Mouse (Mus musculus) retina, embryonic 14.5 days (tissue): Measurements from ENCODE around the gene Ifit3.
A peak's percentile ranks its signal among the peaks of the same experiment; 100 is the strongest.
"Not testable (repeated sequence)": the region's sequence is repeated elsewhere in the genome, so short reads cannot be mapped to it uniquely, and the experiment has no call there.

Source experiments
- DNase-seq: peaks from one replicate; pipeline ENCODE4 v3.0.0-alpha.2; 2015; ENCODE audit warnings: low spot score

Gene Ifit3

DNA sequence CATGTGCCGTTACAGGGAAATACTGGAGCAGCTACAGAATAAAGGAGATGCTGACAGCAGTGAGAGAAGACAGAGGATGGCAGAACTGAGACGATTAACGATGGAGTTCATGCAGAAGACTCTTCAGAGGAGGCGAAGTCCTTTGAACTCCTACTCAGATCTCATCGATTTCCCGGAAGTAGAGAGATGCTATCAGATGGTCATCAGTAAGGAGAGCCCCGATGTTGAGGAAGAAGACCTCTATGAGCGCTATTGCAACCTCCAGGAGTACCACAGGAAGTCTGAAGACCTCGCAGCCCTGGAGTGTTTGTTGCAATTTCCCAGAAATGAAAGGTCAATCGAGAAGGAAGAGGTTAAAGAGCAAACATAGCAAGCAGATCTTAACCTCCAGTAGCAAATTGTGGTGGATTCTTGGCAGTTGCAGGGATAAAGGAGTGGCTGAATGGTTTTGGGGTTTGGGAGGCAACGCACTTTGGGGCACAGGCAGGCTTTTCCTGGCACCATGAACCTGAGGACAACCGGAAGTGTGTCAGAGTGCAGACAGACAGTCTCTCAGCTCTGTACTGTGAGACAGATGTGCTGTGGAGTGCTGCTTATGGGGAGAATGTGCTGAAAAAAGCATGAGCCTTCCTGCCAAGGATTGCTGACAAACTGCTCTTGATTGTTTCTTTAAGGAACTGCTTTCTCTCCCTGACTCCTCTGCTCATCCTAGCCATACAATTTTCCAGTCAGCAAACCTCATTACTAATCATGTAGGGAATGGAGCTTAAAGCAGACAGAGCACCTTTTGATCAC, 4.8 kb downstream of the Ifit3 start:
- not testable (repeated sequence) for DNase-seq

DNA sequence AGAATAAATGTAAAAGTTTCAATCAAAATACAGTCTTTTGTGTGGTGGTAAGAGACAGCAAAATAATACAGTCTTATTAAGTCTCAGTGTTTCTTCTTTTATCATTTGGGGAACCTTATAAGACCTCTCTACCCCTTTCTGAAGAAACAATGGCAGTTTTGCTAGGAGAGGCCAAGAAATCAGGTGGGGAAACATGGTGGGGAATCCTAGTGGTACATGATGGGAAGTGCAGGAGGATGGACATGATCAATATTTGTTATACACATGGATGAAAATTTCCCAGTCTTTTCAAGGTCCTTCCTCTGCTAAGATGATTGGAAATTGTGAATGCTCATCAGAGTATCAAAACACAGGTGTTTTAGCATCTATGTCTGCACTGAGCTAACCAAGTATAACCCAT, 5.6 kb downstream of the Ifit3 start:
- DNase-seq = no peak

DNA sequence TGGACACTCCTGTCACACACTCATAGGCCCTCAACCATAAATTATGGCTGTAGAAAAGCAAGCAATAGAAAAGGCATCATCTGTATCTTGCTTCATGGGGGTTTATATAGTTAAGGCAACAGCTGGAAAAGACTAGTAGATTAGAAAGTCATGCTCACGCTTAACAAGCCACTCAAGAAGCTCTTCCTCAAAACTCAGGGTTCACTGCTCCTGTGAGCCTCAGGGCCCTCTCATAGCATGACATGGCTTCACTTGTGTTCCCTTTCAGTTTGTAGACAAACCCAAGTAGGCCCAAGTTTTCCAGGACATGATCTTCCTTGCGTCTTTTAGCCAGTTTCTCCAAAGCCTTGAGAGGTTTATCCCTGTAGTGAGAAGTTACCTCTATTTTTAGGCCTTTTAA, 10.1 kb downstream of the Ifit3 start:
- no peak for DNase-seq

DNA sequence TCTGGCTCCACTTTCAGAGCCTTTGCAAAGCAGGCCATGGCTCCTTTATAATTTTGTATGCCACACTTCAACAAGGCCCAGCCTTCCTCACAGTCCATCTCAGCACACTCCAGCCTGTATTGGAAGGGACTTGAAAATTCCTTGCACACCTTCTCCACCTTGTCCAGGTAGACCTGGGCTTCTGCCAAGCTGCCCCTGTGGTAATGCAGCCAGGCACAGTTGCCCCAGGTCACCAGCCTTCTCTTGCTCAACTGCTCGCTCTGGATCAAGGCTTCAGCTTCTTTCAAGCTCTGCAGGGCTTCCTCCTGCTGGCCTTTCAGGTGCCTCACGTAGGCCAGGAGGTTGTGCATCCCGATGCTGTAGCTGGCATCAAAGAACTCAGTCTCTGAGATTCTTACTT, 11.2 kb downstream of the Ifit3 start:
- DNase-seq = not testable (repeated sequence)

DNA sequence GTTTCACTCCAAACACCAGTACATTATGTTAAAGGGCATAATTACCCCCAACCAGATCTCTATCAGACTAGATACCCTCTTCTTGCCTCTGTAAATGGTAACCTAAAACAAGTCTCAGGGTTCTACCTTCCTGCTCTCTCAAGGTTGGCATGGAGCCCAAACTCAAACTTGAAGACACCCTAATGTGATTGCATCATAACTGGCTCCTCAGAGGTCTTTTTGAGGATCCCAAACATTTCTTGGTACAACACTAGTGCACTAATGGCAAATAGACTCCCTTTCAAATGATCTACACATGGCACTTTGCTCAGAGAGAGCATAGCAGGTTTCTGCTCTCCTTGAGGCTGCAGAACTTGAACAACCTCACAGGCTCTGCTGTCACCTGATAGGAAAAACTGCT, 13.5 kb downstream of the Ifit3 start:
- no peak for DNase-seq

DNA sequence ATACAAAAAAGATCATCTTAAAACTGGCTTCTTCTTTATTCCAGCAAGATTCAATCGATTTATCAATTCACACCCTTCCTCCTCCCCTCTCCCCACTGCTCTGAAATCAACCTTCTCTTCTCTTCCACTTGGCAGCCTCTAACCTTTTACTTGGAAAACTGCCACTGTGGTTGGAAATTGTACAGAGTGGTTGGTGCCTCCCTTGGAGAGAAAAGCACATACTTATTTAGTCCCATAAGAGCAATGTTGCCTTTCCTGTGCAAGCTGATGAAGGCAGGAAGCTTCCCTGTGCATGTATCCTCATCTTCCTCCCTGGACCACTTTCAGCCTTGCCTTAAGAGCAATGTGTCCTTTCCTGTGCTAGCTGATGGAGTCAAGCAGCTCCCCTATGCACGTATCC, 15.0 kb downstream of the Ifit3 start:
- DNase-seq = no peak

DNA sequence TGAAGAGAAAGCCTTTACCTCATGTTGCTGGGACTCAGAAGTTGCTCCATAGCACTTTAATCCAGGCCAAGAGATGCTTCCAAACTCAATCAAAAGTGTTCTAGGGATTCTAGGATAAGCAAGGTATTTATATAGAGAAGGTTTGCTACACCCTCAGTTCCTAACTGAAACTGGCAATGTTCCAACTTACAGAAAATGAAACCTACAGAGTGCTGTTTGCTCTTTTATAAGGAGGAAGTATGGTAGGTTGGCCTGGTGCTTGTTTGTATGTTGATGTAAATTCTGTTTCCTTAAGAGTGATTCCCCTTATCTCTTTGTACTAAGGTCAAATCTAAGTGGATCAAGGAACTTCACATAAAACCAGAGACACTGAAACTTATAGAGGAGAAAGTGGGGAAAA, 15.9 kb downstream of the Ifit3 start:
- DNase-seq = not testable (repeated sequence)

DNA sequence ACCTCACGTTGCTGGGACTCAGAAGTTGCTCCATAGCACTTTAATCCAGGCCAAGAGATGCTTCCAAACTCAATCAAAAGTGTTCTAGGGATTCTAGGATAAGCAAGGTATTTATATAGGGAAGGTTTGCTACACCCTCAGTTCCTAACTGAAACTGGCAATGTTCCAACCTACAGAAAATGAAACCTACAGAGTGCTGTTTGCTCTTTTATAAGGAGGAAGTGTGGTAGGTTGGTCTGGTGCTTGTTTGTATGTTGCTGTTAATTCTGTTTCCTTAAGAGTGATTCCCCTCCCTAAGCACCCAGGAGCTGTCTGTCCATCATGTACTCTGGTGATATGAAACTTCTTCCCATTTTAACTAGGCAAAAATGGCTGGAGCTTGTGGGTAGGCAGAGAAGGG, 18.6 kb downstream of the Ifit3 start, which contains the start of gene Ifit1bl1:
Gene Ifit1bl1 (minus strand): TSS at position 69 of the 400 bp plus-strand sequence.
- DNase-seq = not testable (repeated sequence)

DNA sequence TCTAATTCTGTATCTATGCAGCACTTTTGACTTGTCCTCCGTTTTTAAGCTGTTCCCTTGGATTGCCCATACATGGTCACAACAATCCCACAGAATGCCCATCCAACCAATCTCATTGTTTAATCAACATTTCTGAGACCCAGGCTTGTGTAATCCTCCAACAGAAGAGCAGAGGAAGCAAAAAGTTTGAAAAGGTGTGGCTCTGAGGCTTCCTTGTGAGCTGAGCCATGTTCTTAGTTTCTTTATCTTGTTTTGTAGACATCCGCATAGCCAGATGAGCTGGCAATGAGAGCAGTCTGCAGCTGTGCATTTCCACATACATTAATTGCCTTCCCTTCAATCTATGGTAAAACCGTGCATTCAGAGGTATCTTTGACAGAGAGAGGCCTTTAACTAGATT, 22.1 kb downstream of the Ifit3 start:
- no peak for DNase-seq

DNA sequence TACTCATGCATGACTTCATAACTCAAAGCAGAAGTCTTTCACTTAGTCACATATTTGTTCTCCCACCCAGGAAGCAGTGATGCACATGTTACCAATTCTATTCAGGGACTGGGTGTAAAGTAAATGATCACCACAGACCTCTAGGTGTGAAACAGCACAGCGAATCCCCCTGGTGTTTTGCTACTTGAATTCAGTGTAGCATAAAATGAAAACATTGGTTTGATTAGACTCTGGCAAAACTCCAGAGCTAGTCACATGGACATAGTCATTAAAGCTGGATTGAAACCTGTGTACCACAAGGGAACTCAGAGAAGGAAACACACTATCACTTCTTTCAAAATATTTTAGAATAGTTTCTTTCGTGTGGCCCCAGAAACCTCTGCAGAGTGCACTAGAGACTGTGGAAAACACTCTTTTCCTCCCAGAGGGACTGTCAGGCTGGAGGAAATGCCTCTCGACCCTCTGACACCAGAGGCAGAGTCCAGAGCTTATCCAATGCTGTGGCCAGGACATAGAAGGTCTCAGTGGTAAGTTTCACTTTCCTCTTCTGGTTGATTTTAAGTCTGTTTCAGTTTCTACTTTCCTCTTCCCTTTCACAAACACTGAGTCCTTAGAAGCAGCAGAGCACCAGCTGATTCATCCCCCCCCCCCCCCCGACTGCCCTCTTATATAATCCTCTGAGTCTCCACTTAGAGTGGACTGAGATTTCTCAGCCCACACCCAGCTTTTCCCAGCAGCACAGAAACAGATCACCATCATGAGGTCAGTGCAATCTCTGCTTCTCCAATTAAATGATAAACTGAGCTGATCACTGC, 24.1 kb downstream of the Ifit3 start, which contains the start of gene Ifit3b:
Gene Ifit3b (plus strand): TSS at position 734 of the 815 bp plus-strand sequence.
- not testable (repeated sequence) for DNase-seq

DNA sequence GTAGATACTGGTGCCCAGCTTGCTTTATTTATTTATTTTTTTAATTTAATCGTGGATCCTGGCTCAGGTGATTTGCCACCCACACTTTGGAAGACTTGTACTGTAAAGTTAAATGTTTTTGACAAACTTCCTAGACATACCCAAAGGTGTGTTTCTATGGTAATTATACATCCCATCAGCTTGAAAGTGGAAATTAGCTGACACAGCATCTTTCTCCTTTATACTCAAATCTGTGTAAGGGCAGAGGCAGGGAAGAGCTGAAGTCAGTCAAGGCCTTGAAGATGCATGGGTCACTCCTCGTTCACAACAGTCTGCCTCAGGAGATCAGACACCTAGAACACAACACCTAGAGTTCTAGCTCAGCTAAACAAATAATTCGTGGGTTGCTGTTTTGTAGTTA, 26.8 kb downstream of the Ifit3 start:
- not testable (repeated sequence) for DNase-seq

DNA sequence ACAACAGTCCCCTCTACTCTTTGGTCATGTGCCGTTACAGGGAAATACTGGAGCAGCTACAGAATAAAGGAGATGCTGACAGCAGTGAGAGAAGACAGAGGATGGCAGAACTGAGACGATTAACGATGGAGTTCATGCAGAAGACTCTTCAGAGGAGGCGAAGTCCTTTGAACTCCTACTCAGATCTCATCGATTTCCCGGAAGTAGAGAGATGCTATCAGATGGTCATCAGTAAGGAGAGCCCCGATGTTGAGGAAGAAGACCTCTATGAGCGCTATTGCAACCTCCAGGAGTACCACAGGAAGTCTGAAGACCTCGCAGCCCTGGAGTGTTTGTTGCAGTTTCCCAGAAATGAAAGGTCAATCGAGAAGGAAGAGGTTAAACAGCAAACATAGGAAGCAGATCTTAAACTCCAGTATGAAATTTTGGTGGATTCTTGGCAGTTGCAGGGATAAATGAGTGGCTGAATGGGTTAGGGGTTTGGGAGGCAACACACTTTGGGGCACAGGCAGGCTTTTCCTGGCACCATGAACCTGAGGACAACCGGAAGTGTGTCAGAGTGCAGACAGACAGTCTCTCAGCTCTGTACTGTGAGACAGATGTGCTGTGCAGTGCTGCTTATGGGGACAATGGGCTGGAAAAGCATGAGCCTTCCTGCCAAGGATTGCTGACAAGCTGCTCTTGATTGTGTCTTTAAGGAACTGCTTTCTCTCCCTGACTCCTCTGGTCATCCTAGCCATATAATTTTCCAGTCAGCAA, 29.1 kb downstream of the Ifit3 start:
- not testable (repeated sequence) for DNase-seq

DNA sequence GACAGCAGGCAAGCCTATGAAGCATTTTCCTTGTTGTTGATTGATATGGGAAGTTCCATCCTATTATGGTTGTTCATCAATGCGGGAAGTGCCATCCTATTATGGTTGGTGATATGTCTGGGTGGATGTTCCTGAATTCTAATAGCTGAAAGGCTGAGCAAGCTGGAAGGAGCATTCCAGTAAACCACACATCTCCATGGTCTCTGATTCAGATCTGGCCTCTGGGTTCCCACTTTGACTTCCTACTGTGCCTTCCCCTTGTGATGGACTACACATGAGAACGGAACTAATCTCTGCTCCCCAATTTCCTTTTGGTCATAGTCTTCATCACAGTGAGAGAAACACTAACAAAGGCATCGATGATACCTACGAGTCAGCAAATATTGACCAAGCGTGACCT, 37.5 kb downstream of the Ifit3 start:
- no peak for DNase-seq

DNA sequence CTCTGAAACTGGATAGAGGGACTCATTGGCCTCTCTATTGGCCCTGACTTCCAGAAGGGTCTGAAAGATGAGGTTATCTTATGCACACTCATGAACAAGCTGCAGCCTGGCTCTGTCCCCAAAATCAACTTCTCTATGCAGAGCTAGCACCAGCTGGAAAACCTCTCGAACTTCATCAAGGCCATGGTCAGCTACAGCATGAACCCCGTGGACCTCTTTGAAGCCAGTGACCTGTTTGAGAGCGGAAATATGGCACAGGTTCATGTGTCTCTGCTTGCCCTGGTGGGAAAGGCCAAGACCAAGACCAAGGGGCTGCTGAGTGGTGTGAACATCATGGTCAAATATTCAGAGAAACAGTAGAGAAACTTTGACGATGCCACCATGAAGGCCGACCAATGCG, 40.5 kb downstream of the Ifit3 start:
- no peak for DNase-seq

DNA sequence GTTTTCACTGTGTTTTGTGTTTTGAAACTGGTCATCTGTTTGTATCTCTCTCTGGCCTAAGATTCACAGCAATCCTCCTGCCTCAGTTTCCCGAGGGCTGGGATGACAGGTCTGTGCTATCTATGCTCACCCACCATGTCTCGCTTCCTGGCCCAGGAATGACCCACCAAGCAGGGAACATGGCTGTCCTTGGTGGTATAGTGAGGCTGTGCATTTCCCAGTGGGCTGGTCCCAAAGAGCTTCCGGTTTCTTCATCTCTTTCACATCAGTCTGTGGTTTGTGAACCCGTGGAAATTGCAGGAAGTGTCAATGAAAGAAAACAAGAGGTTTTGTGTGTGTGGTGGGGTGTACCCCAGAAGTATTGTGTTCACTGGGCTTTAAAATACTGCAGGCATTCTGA, 41.3 kb downstream of the Ifit3 start:
- no peak for DNase-seq

DNA sequence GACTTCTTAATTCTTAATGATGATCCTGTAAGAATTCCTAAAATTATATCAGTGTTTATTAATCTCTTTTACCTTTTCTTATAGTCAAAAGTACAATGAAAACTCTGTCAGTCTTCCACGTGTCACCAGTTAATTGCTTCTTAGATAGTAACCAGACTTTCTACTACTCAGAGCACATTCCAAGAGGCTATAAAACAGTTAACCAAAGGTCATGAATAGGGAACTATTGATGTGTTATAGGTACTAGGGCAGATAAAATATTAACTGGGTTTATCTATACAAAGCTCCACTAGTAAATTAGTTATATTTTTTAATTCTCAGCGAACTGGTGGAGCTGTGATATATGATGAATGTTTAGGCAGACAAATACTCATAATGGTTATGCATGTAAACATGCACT, 44.2 kb downstream of the Ifit3 start:
- no peak for DNase-seq

DNA sequence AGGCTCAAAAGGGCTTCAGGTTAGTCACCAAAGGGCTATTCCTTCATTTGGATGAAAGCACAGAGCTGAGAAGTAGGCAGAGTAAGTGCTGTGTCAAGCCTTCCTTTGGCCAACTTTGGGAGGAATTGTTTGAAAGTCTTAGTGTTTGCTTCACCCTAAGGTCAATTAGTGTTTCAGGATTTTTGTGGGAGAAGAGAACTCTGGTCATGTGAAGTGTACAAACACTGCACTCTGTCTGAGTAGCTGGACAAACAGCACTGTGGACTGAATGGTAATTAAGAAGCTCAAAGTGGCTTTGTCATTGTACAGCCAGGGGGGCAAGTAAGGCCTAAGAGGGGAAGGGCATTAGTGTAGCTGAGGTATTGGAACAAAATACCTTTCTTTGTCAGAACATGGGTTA, 48.2 kb downstream of the Ifit3 start:
- no peak for DNase-seq

DNA sequence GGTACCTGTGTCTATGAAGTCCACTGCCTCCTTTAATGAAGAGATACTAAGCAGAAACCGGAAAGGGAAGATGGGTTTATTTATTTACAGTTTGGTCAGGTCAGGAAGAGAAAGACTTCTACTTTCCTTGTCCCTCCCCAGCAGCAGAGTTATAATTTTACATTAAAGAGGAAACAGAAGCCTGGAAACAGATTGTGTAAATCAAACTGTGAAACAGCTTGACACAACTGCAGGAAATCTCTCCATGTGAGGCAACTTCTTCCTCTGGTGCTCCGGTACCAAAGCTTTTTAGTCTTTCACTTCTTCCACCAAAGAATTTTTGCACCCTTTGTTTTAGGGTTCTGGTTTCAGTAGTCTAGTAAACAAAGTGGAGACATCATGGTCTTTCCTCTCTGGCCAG, 50.2 kb downstream of the Ifit3 start:
- DNase-seq = no peak

DNA sequence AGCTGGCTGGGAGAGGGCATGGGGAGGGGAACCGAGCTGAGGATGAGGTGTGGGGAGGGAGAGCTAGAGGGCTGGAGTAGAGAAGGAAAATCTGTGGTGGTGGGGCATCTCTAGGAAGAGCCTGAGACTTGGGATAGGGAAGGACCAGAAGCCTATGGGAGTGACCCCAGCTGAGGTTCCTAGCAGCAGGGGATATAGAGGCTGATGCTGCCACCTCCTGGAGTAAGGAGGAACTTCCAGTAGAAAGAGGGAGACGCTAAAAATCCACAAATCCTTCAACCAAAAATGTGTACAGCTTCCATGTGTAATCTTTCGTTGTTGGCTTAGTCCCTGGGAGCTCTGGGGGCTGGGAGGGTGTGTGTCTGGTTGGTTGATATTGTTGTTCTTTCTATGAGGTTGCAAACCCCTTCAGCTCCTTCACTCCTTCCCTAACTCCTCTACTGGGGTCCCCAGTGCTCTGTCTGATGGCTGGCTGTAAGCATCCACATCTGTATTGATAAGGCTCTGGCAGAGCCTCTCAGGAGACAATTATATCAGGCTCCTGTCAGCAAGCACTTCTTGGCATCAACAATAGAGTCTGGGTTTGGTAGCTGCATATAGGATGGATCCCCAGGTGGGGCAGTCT, 53.7 kb downstream of the Ifit3 start:
- DNase-seq = peak; percentile 80
